Mouse (Mus musculus) cerebellum, postnatal 4 days (tissue): ENCODE results near the gene Ybx3.
A peak's percentile ranks its signal among the peaks of the same experiment; 100 is the strongest.

Source experiments
- DNase-seq, 2 experiments: peaks; one replicate each; pipeline ENCODE4 v3.0.0; 2022; ENCODE audit warnings: low spot score in 2 of 2, mixed read lengths in 1 of 2

Ybx3 gene

DNA sequence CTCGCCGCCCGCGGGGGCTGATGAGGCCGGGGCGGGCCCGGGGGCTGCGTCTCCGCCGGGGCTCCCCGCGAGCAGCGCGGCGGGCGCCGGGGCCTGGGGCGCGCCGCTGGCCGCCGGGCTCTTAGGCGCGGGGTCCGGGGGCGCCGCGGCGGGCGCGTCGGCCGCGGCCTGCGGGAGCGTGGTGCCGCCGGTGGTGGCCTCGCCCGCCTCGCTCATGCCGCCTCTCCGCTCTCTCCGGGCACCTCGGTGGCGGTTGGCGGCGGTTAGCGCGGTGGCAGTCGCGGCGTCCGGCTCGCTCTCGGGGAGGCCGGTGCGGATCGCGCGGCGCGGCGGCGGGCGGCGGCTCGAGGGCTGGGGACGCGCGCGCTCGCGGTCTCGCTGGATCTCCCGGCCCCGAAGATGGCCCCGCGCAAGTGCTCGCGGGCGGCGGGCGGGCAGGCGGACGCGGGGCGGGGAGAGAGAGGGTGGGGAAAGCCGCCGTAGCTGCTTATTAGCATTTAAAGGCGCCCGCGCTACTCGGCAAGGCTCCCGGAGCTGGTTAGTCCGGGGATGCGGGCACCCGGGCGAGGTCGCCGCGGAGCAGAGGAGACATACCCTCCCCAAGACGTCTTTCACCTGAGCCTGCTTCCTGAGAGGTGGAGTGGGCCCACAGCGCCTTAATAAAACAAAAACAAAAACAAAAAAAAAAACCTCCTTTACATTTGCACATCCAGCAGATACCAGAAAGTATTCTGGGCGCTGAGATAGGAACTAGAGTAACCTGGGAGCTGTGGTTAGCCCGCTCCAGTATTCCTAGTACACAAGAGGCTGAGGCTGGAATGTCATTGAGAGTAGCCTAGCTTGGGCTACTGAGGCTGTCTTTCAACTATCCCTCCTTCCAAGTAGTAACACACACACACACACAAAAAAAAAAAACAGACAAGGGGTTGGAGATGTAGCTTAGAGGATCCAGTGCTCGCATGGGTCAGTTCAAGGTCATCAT is at the start of gene Ybx3:
Gene Ybx3 (minus strand): TSS at position 437 of the 982 bp plus-strand sequence.
- DNase-seq = peak; percentile 67 to 83

DNA sequence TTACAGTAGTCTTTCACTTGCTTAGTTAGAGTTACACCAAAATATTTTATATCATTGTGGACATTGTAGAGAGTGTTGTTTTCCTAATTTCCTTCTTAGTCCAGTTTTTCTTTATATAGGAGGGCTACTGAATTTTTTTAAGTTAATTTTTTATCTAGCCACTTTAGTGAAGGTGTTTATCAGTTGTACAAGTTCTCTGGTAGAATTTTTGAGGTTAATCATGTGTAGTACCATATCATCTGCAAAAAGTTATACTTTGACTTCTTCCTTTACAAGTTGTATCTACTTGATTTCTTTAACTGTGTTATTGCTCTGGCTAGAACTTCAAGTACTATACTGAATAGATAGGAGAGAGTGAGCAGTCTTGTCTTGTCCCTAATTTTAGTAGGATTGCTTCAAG is 48.4 kb upstream of the Ybx3 start:
- DNase-seq = no peak

DNA sequence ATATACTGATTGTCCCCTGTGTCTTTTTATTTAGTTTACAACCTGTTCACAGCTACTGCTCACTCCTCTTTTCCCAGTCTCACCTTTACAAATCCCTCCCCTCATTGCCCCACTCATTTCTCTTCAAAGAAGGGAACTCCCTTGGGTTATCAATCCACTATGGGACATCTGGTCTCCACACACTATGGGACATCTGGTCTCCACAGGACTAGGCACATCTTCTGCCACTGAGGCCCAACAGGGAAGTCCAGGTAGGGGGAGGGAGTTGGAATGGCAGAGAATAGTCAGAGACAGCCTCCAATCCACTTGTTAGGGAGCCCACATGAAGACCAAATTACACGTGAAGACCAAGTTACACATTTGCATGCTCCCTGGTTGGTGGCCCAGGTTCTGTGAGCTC is 45.8 kb upstream of the Ybx3 start:
- DNase-seq = no peak

DNA sequence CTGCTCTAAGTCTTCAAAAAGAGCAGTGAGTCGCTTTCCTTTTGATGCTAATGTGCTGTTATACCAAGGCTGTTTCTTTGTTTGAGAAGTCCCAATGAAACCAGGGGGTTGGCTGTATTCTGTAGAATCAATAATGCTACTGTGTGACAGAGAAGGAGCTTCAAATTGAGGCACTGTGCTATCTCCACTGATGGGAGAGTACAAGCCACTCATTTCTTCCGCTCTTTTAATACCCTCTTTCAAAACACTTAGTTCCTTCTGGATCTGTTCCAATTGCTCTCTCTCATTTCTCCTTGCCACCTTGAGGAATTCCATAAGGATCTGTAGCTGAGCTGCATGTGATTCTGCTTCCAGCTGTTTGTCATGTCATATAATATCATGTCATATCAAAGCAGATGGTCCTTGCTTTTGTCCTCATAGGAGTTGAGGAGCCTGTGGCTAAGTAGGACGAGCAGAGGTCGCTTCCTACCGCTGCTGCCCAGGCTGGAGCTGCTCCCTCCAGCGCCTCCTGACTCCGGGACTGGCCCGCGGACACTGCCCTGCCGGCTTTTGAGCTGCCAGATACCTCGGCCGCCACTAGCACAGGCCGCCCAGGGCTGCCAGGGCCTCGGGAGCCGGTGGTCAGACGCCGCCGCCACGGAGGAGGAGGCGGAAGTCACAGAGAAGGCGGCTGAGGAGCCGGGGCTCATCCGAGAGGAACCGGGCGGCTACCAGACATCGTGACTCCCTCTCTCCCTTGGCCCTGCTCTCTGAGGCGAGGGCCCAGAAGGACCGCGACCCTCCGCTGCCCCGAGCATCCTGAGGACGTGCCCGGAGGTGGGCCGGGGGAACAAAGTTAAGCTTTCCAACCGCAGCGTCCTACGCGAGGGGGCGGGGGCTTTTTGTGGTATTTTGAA is 45.1 kb upstream of the Ybx3 start:
- DNase-seq = peak in 1 of 2 experiments; percentile 9

GRCm38 (mm10) chr6:131421572-131421971 is 33.3 kb upstream of the Ybx3 start:
- DNase-seq = no peak

GRCm38 (mm10) chr6:131419614-131420013 is 31.3 kb upstream of the Ybx3 start:
- no peak for DNase-seq

GRCm38 (mm10) chr6:131418770-131419169 is 30.5 kb upstream of the Ybx3 start:
- peak in 1 of 2 experiments; percentile 10 for DNase-seq

DNA sequence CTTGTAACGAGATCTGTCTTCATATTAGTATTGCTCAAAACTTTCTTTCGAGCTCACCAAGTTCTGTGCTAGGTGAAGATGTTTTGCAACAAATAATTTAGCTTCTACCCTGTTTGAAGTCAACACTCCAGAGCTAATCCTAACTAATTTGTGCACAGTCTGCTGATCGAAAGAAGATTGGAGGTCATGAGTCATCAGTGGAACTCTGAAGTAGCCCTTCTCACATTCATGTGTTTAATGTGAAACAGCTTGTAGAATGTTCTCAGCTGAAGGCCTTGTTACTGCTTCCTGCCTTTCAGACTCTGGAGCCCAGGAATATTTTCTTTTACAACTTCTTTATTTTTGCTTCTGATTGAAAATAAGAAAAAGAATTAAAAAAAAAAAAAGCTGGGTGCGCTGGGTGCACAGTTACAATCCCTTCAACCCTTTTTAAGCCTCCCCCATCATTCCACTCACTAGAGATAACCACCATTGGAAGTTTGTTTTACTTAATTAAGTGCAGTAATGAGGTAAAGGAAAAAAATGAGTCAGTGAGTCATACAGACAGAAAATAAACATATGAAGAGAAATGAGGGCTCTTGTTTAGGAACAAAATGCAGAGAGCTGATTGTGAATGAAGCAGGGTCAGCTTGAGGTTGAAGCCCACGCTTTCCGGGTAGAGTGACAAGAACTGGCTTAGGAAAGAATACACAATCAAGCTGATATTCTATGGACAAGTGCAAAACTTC is 23.0 kb upstream of the Ybx3 start:
- DNase-seq = no peak

GRCm38 (mm10) chr6:131406957-131407356 is 18.7 kb upstream of the Ybx3 start:
- DNase-seq = no peak

DNA sequence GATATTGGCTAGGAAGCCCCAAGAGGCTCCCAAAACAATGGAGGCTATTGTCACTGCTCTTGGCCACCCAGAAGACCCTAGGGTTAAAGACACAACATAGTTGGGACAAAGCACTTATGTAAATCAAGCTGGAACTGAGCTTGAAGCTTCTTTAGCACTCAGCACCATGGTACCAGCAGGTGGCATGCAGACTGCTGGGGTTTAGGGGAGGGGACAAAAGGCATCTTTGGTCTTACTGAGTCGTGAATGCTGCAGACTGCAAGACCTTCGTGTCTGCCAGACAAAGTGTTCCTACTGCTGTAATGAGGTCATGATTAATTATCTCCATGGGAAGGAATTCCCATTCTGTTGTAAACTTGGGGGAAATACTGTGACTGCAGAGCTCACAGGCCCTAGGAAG is 17.6 kb upstream of the Ybx3 start:
- no peak for DNase-seq

GRCm38 (mm10) chr6:131405174-131405573 is 16.9 kb upstream of the Ybx3 start:
- no peak for DNase-seq

DNA sequence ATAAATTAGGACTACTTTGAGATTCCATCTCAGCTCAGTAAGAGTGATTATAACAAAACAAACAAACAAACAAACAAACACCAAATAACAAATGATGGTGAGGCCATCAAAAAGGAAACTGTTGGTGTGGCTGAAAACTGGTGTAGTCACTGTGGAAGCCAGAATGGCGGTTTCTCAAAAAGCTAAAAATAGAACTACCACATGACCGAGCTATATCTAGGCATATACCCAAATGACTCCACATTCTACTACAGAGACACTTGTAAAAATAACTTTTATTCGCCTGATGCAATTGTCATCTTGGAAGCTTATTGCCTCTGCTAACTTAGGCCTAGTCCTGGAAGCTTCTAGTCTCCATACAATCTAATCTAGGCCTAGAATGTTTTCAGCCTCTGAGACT is 16.0 kb upstream of the Ybx3 start:
- no peak for DNase-seq

DNA sequence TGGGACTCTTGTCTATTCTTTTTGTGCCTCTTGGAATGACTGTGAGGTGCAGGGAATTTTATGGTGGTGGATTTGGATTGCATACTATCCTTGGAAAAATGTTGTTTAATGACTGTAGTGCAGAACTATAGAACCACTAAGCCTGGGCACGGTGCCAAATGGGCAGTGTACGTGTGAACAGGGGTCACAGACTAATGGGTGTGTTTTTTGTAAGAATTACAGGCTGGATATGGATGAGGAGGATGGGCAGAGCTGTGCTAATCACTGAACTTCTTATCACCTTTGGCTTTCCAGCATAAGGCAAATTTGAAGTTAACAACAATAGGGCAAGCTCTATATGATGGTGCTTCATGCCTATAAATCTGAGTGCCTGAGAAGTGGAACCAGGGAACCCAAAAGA is 14.8 kb upstream of the Ybx3 start:
- no peak for DNase-seq

- DNase-seq = no peak
These were observed 14.3 kb upstream of the Ybx3 start for GRCm38 (mm10) chr6:131402606-131403005.

DNA sequence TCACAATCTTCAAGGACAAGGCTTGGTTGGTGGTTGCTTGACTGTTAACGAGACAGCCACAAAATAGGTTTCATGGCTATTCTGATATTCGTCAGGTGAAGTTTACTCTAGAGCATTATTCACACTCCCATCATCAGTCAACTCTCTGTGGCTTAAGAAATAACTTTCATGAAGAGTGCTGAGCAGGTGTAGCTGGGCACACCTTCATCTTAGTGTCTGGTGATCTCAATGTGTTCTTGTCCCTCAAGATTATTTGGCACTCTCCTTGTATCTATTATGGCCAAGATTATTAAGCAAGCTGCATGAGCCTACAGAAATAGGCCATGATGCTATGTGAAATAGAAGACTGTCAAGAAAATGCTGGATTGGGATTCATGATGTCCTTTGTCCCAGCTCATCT is 13.0 kb upstream of the Ybx3 start:
- no peak for DNase-seq

- DNase-seq = no peak
These were observed 8.4 kb upstream of the Ybx3 start for GRCm38 (mm10) chr6:131396650-131397049.

GRCm38 (mm10) chr6:131393873-131394660 is 5.8 kb upstream of the Ybx3 start:
- DNase-seq = no peak

DNA sequence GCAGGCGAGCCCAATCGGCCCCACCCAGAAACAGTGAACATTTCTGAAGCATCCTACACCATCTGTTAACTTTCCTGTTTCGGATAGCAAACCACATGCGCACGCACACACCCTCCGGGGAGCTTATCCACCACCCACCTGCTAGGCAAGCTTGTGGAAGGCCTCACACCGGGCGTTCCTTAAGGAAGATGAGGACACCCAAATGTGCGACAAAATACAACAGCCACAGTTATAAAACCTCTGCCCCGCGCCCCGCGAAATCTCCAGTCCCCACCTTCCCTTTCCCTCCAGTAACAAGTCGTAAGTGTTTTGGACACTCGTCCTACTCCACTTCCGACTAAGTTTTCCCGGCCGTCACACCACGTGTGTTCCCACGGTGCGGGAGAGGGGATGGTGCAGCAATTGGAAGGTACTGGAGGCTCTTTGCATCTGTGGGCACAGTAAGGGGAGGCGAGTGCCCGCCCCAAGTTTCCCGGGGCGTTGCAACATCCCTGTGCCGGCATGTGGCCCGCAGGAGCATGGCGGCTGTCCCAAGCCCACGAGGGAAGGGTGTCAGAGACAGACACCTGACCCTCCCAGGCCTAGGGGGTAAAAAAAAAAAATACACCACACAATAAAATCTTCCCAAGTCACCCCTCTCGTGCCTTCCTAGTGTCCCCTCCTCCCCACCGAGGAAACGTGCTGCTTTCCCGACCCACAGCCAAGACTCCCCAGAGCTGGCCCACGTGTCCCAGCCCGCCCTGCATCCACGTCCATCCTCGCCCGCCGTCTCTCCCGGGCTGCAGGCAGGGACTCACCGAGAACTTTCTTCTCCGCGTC is 846 bp downstream of the Ybx3 start:
- peak in 1 of 2 experiments; percentile 31 for DNase-seq

DNA sequence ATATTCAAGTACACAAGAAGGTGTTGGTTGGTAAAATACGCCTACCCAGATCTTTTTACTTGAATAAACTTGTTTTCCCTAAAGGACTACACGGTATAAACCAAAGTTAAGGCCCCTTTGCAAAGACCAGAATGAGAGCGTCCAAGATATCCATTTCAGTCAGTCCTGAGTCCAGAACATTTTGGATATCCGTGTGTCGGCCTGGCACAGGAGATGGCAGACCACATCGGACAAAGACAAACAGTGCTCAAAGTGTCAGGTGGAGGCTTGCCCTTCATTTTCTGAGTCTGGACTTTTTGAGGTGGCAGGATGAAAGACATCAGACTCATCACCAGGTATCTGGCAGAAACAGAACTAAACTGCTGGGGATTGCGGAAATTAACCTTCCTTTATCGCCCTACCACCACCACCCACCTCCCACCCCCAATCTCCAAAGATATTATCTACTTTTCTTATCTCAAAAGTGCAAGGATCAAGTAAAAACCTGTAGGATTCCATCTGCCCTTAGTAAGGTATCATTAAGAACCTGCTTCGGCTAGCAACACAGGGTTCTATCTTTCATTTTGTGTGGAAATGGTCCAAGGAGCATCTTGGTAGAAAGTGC is 1.8 kb downstream of the Ybx3 start:
- no peak for DNase-seq

DNA sequence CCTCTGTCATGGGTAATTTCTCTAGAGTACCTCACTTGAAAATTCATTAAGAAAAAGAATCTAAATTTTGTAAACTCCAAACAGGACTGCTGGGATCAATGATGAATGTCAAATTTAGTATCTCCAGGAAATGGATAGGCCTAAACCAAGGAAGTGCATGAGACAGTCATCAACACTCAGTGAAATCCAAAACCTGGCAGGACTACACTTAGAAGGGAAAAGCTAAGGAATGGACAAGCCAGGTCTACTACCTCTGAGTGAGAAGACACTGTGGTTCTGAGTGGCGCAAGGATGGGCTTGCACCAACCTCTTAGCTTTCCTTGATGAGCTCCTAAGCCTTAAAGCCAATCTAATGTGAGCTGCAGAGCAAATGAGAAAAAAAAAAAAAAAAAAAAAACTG is 2.8 kb downstream of the Ybx3 start:
- no peak for DNase-seq
